Mouse (Mus musculus) stomach, embryonic 15.5 days (tissue): Measurements from ENCODE around the gene Gm16181. TPM values are rescaled to one million over a fixed set of nuclear protein-coding genes. Genes with fewer than 3 reads are reported as not detected.
"Not testable (repeated sequence)": the region's sequence is repeated elsewhere in the genome, so short reads cannot be mapped to it uniquely, and the experiment has no call there.

ENCODE experiments used
- ATAC-seq: fragments of 200-750 bp; cut with Nextera tagmentation; 2 replicates; pipeline ENCODE4 v1.8.0; 2017; ENCODE audit warnings: low read depth, moderate number of reproducible peaks, moderate TSS enrichment; ENCODE audit not compliant: insufficient read depth, low FRiP score
- H3K27ac ChIP-seq: fragments of 300-500 bp; sonication (generic); 2 replicates; pipeline ENCODE4 v1.5.1; 2015; ENCODE audit warnings: mild to moderate bottlenecking, inconsistent platforms
- H3K27me3 ChIP-seq: fragments of 300-500 bp; sonication (generic); replicated peaks from 2 replicates; pipeline ENCODE4 v1.6.1; 2015; ENCODE audit warnings: inconsistent platforms
- H3K36me3 ChIP-seq: fragments of 300-500 bp; sonication (generic); 2 replicates; pipeline ENCODE4 v1.6.1; 2015; ENCODE audit warnings: inconsistent platforms
- H3K4me1 ChIP-seq: fragments of 300-500 bp; sonication (generic); 2 replicates; pipeline ENCODE4 v1.6.1; 2015; ENCODE audit warnings: inconsistent platforms
- H3K4me2 ChIP-seq: fragments of 300-500 bp; sonication (generic); 2 replicates; pipeline ENCODE4 v1.6.1; 2015; ENCODE audit warnings: mild to moderate bottlenecking, inconsistent platforms
- H3K4me3 ChIP-seq: fragments of 300-500 bp; sonication (generic); replicated peaks from 2 replicates; pipeline ENCODE4 v1.5.1; 2015; ENCODE audit warnings: inconsistent platforms
- H3K9ac ChIP-seq: fragments of 300-500 bp; sonication (generic); 2 replicates; pipeline ENCODE4 v1.6.1; 2015; ENCODE audit warnings: inconsistent platforms
- H3K9me3 ChIP-seq: fragments of 300-500 bp; sonication (generic); 2 replicates; pipeline ENCODE4 v1.6.1; 2016; ENCODE audit warnings: inconsistent platforms
- WGBS: fragments of 180-500 bp; shearing (Covaris S2); methylation state at CpG from one replicate; pipeline ENCODE4 v1.1.7; 2015; 5-methylcytosine and 5-hydroxymethylcytosine counted together
- polyA plus RNA-seq: library from polyadenylated mRNA; unstranded; fragments of >200 nt; fragmentation: Nextera tagmentation; extraction: Ambion mirVana; gene quantifications from 2 replicates; pipeline ENCODE4 v1.2.1, GENCODE M21; 2015

The Gm16181 gene
- polyA plus RNA-seq, 1 experiment from 2014 or later, result 0.86 TPM

- ATAC-seq, result no peak
- 74% methylated on average over 18 of the region's 18 CpGs for WGBS
These were observed 2.0 kb upstream of the Gm16181 start for GRCm38 (mm10) chr17:35218516-35219193.

GRCm38 (mm10) chr17:35219601-35220041 is 1.0 kb upstream of the Gm16181 start:
- Histone ChIP-seq H3K9ac (no peak overlapping the region), H3K4me3 (no peak overlapping the region), H3K4me1 (peaks cover 7% of the 10 kb centered on the region; the same call in 1 of the 2 replicates), H3K4me2 (no peak overlapping the region), H3K36me3 (peaks cover 12% of the 10 kb centered on the region; the same call in 1 of the 2 replicates), H3K27me3 (no peaks in the 10 kb centered on the region), H3K27ac (0 out of 2 replicates have a peak overlapping the region, but pooled peaks have one; percentile 73), H3K9me3 (no peaks in the 10 kb centered on the region)
- WGBS, result 65% methylated on average over 6 of the region's 6 CpGs
- no peak for ATAC-seq

More at GRCm38 (mm10) chr17:35218516-35219193, 2.0 kb upstream of the Gm16181 start:
- no peaks in the 10 kb centered on the region for H3K9me3 ChIP-seq
- H3K9ac ChIP-seq, result no peak overlapping the region
- H3K36me3 ChIP-seq, result peaks cover 12% of the 10 kb centered on the region; the same call in 1 of the 2 replicates
- H3K4me1 ChIP-seq, result peaks cover 7% of the 10 kb centered on the region; the same call in 1 of the 2 replicates
- no peaks in the 10 kb centered on the region for H3K27me3 ChIP-seq
- H3K4me3 ChIP-seq, result no peak overlapping the region
- H3K4me2 ChIP-seq, result no peak overlapping the region; the same call in 1 of the 2 replicates
- 0 out of 2 replicates have a peak overlapping the region, but pooled peaks have one; percentile 3 for H3K27ac ChIP-seq

DNA sequence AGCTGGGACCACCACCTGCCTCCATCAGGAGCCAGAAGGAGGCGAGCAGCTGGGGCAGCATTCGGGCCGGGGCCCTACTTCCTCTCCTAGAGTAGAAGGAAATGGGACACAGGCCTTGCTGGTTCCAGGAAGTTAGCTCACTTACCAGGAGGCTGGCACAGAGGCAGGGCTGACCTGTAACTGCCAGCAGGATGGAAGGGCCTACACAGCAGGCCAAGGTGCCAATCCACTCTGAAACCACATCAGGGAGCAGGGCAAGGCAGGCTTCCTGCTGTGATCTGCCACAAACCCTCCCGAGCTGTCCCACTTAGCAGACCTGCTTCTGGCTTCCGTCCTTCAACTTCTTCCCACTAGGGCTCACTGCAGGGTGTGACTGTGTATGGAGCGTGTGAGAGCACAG is 1.7 kb downstream of the Gm16181 start:
- peaks cover 7% of the 10 kb centered on the region; the same call in 1 of the 2 replicates for H3K4me1 ChIP-seq
- no peaks in the 10 kb centered on the region for H3K9me3 ChIP-seq
- no peak overlapping the region for H3K9ac ChIP-seq
- no peak overlapping the region for H3K4me3 ChIP-seq
- ATAC-seq, result no peak
- peaks cover 17% of the 10 kb centered on the region for H3K36me3 ChIP-seq
- WGBS, result 63% methylated on average over 6 of the region's 6 CpGs
- H3K27ac ChIP-seq, result peak overlapping the region; percentile 42; the same call in 1 of the 2 replicates
- H3K4me2 ChIP-seq, result no peak overlapping the region
- no peaks in the 10 kb centered on the region for H3K27me3 ChIP-seq

DNA sequence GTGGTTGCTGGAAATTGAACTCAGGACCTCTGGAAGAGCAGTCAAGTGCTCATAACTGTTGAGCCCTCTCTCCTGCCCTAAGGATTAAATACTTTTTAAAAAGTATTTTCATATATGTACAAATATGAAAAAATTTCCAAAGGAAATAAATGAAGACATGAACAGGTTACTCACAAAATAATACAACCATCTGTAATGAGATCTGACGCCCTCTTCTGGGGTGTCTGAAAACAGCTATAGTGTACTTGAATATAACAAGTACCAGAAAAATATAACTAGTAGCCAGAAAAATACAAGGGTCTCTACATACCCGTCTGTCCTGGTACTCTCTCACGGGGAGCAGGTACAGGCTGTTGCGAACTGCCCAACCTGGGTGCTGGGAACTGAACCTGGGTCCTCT is 4.0 kb downstream of the Gm16181 start:
- no peak for ATAC-seq
- H3K4me2 ChIP-seq, result no peak overlapping the region
- 93% methylated on average over 4 of the region's 4 CpGs for WGBS
- H3K4me1 ChIP-seq, result peaks cover 14% of the 10 kb centered on the region; the same call in 1 of the 2 replicates
- no peak overlapping the region for H3K27ac ChIP-seq
- no peak overlapping the region for H3K4me3 ChIP-seq
- no peak overlapping the region for H3K9ac ChIP-seq
- no peaks in the 10 kb centered on the region for H3K9me3 ChIP-seq
- no peaks in the 10 kb centered on the region for H3K27me3 ChIP-seq
- peaks cover 24% of the 10 kb centered on the region for H3K36me3 ChIP-seq

DNA sequence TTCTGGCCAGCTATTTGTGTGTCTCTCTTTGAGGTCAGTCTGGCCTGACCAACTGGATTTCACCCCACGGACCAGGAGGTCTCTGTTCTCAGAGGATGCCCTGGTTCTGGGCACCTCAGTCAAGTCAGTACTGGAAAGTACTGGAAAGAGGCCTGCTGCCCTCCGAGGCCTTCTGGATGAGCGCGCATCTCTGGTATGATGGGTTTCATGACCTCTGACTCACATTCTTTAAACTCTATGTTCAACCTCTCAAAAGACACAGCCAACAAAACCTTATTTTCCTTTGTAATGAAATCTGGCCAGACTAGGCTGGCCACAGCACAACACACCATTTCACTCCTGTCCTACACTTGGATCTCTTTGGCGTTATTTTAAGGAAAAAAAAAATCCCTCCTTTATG is 4.8 kb downstream of the Gm16181 start:
- H3K36me3 ChIP-seq, result peaks cover 19% of the 10 kb centered on the region

GRCm38 (mm10) chr17:35226561-35227046 is 6.0 kb downstream of the Gm16181 start:
- Histone ChIP-seq H3K27ac (no peak overlapping the region), H3K36me3 (peaks cover 23% of the 10 kb centered on the region), H3K9ac (no peak overlapping the region), H3K4me3 (no peak overlapping the region), H3K9me3 (no peaks in the 10 kb centered on the region), H3K4me2 (no peak overlapping the region), H3K27me3 (no peaks in the 10 kb centered on the region), H3K4me1 (peaks cover 10% of the 10 kb centered on the region; the same call in 1 of the 2 replicates)
- ATAC-seq, result no peak
- WGBS, result 85% methylated on average over 14 of the region's 14 CpGs

More for the DNA sequence above, 4.8 kb downstream of the Gm16181 start:
- Histone ChIP-seq H3K4me2 (no peak overlapping the region), H3K4me1 (peaks cover 16% of the 10 kb centered on the region; the same call in 1 of the 2 replicates), H3K9me3 (no peaks in the 10 kb centered on the region), H3K27ac (no peak overlapping the region), H3K27me3 (no peaks in the 10 kb centered on the region), H3K9ac (no peak overlapping the region), H3K4me3 (no peak overlapping the region)
- 89% methylated on average over 5 of the region's 5 CpGs for WGBS
- no peak for ATAC-seq

GRCm38 (mm10) chr17:35231022-35231421 is 10.4 kb downstream of the Gm16181 start:
- ATAC-seq, result no peak
- Histone ChIP-seq H3K4me3 (no peak overlapping the region), H3K27me3 (no peaks in the 10 kb centered on the region), H3K27ac (no peak overlapping the region), H3K9ac (no peak overlapping the region), H3K9me3 (no peaks in the 10 kb centered on the region), H3K4me2 (no peak overlapping the region), H3K4me1 (peaks cover 36% of the 10 kb centered on the region), H3K36me3 (peaks cover 13% of the 10 kb centered on the region)
- WGBS, result 90% methylated on average over 10 of the region's 10 CpGs

DNA sequence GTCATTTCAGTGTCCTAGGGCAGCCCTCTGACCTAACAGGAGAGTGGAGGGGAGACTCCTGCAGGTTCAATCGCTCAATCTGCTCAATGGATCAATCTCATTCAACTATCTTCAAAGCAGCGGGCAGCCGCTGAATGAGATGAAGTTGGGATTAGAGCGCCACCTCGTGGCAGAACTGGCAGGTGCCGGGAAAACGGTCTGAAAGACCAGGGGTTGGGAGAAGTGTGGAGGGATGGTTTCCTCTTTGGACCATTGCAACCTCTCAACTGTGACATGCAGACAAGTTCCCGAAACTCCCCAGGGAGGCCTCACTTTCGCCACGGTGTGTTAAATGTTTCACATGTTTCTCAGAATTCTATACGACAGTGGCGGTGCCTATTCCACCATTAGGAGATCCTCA is 11.4 kb downstream of the Gm16181 start:
- no peak overlapping the region for H3K9ac ChIP-seq
- peaks cover 13% of the 10 kb centered on the region for H3K36me3 ChIP-seq
- 0 out of 2 replicates have a peak overlapping the region, but pooled peaks have one; percentile 95 for H3K27ac ChIP-seq
- no peak for ATAC-seq
- H3K9me3 ChIP-seq, result no peaks in the 10 kb centered on the region
- H3K4me2 ChIP-seq, result 0 out of 2 replicates have a peak overlapping the region, but pooled peaks have one; percentile 12
- no peaks in the 10 kb centered on the region for H3K27me3 ChIP-seq
- 10% methylated on average over 12 of the region's 12 CpGs for WGBS
- no peak overlapping the region for H3K4me3 ChIP-seq
- peaks cover 44% of the 10 kb centered on the region for H3K4me1 ChIP-seq

DNA sequence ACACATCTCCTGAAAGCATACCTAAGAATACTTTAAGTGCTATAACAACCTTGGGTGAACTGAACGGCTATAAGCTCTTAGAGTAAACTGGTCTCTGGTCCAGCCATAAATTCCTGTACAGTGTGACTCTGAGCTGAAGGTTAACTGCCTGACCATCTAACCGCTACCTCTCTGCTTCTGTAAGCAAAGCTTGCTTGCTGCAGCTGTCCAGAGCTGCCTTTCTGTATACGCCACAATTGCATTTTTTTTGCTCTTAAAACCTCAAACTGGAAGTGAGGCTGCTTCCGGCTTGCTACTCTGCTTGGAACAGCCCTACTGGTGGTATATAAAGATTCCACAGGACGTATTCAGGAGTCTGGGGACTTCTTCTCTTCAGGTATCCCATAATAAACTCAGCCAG is 12.0 kb downstream of the Gm16181 start:
- peaks cover 41% of the 10 kb centered on the region for H3K4me1 ChIP-seq
- peaks cover 13% of the 10 kb centered on the region for H3K36me3 ChIP-seq
- no peak for ATAC-seq
- no peaks in the 10 kb centered on the region for H3K27me3 ChIP-seq
- H3K9ac ChIP-seq, result no peak overlapping the region
- no peaks in the 10 kb centered on the region for H3K9me3 ChIP-seq
- WGBS, result 54% methylated on average over 5 of the region's 5 CpGs
- peak overlapping the region; percentile 12; the same call in 1 of the 2 replicates for H3K4me2 ChIP-seq
- no peak overlapping the region for H3K4me3 ChIP-seq
- H3K27ac ChIP-seq, result peak overlapping the region; percentile 95

DNA sequence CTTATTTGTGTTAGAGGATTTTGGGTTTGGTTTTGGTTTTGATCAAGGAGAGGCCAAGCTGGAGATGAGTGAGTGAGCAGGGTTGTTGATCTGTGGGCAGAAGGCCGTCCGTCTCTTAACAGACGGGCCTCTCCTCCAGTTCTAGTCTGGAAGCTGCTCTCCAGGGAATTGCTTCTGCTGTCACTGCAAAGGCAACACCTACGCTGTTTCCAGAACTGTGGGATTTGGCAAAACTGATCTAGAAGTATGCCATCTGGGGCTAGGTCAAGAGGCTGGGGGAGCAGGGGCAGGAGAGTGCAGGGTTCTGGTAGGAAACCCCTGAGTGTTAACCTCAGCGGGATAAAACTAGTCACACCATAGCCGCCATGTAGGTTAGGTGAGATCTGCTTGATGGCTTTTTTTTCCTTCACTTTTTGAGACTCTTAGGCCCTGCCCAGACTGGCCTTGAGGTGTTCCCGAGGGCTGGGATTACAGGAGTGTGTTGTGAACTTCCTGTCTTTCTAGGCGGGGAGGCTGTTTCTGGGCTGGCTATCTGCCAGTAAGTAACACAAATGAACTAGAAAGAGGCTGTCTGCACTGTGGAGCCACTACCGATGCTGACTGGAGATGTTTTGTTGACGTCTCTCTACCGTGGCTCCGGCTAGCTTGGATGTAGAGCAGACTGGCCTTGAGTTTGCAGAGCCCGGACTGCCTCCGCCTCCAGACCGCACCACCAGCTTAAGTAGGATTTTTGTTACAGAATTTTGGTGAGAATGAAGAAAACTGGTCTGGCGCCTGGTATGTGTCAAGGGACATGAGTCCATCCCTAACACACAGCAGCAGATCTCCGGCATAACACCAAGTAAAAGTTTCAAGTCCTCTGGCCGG is 12.7 kb downstream of the Gm16181 start, which contains the start of gene Atp6v1g2:
Gene Atp6v1g2, plus strand, starts transcription at position 547 of the 867 bp plus-strand sequence.
- Histone ChIP-seq H3K4me1 (peaks cover 39% of the 10 kb centered on the region), H3K4me3 (peak within 1 kb of the TSS; percentile 58; the same call in 1 of the 2 replicates), H3K36me3 (peaks cover 13% of the 10 kb centered on the region), H3K9ac (peak within 1 kb of the TSS; percentile 22; the same call in 1 of the 2 replicates), H3K9me3 (no peaks in the 10 kb centered on the region), H3K4me2 (peak within 1 kb of the TSS; percentile 79), H3K27me3 (no peaks in the 10 kb centered on the region), H3K27ac (peak within 1 kb of the TSS; percentile 95)
- 38% methylated on average over 18 of the region's 18 CpGs for WGBS
- no peak for ATAC-seq

DNA sequence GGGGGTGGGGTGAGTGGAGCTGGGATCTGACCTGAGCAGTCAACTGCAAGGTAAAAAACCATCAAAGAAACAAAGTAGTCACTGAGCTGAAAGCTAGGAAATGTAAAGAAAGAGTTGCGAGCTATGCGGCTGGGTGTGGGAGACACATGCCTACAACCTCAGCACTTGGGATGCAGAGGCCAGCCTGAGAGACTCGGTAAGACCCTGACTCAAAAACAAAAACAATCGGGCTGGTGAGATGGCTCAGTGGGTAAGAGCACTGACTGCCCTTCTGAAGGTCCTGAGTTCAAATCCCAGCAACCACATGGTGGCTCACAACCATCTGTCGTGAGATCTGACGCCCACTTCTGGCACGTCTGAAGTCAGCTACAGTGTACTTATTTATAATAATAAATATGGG is 13.5 kb downstream of the Gm16181 start:
- H3K27me3 ChIP-seq, H3K9ac ChIP-seq, ATAC-seq, H3K9me3 ChIP-seq: not testable (repeated sequence)
- Histone ChIP-seq H3K4me1 (peaks cover 39% of the 10 kb centered on the region), H3K4me3 (peak overlapping the region; percentile 58; the same call in 1 of the 2 replicates), H3K36me3 (peaks cover 12% of the 10 kb centered on the region), H3K4me2 (peak overlapping the region; percentile 79), H3K27ac (peak overlapping the region; percentile 95)
- 78% methylated on average over 7 of the region's 7 CpGs for WGBS
